Mouse (Mus musculus) megakaryocyte, embryonic 14.5 days (primary cell): Measurements from ENCODE around the gene Ccdc77.

ENCODE experiments used
- FLI1 ChIP-seq: IDR thresholded peaks from 2 replicates; pipeline ENCODE4 v1.6.1; 2012; ENCODE audit warnings: low read length, inconsistent platforms, mixed read lengths
- GATA1 ChIP-seq: IDR thresholded peaks from 3 replicates; pipeline ENCODE4 v1.6.1; 2012; ENCODE audit warnings: mixed read lengths, low read length, inconsistent platforms, borderline replicate concordance

DNA sequence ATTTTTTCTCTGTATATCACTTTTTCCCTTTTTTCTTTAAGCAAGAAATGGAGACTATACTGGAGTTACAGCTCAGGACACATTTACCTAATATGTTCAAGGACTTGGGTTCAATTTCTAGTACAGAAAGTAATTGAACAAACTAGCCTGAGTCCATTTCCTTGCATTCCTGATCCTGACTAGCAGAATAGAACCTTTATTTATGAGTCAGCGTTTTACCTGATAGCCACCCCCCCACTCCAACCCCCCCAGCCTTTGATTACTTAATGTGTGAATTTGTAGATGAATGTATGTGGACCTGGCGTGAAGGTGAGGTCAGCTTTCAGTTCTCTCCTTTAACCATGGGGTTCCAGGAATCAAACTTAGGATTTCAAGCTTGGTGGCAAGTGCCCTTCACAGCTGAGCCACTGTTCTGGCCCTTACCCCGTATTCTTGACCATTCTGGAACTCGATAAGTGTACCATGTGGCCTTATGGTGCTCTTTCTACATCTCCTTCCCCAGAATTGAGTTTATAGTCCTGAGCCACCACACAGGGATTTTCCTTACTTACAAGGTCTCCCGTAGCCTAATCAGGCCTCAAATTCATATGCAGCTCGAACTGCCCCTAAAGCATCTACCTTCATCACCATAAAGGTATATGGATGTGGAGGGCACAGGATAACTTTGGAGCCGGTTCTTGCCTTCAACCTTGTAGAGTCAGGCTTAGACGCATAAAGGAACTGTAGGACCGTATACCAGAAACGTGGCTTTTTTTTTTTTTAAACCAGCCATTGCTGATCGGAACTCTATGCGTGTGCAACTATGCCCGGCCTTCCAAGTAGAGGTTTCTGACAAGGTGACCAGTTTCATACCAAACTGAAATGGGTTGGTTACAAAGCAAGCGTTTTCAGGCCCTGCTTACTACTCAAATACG lies 1.1 kb downstream of the Ccdc77 start:
- no peak for TF ChIP-seq FLI1
- TF ChIP-seq GATA1: no peak
